Mouse (Mus musculus) liver, embryonic 14.5 days (tissue): ENCODE results near the gene Zfp704. TPM values are rescaled to one million over a fixed set of nuclear protein-coding genes. Genes with fewer than 3 reads are reported as not detected.
A peak's percentile ranks its signal among the peaks of the same experiment; 100 is the strongest.

ENCODE experiments used
- ATAC-seq: fragments of 200-750 bp; cut with Nextera tagmentation; 2 replicates; pipeline ENCODE4 v1.8.0; 2017; ENCODE audit warnings: moderate number of reproducible peaks, mild to moderate bottlenecking, moderate library complexity; ENCODE audit not compliant: insufficient read depth
- DNase-seq, 3 experiments: peaks; one replicate each; pipeline ENCODE4 v3.0.0-alpha.2; 2012 to 2013; ENCODE audit warnings: low read depth in 3 of 3, low spot score in 3 of 3
- H3K27ac ChIP-seq: fragments of 300-500 bp; sonication (generic); 2 replicates; pipeline ENCODE4 v1.5.1; 2014; ENCODE audit warnings: moderate library complexity, mild to moderate bottlenecking, control low read depth, inconsistent platforms
- H3K27me3 ChIP-seq: fragments of 300-500 bp; sonication (generic); 2 replicates; pipeline ENCODE4 v1.6.1; 2014; ENCODE audit warnings: mild to moderate bottlenecking, low read length, moderate library complexity; ENCODE audit not compliant: control insufficient read depth, insufficient read depth
- H3K36me3 ChIP-seq: fragments of 300-500 bp; sonication (generic); replicated peaks from 2 replicates; pipeline ENCODE4 v1.6.1; 2014; ENCODE audit warnings: low read depth; ENCODE audit not compliant: control insufficient read depth, insufficient read depth
- H3K4me1 ChIP-seq, 2 experiments: fragments of 200-500 bp in 1 of 2; fragments of 300-500 bp in 1 of 2; sonication (generic) in 1 of 2; replicated peaks; 2 replicates each; pipeline ENCODE4 v1.6.1; 2012 to 2014; ENCODE audit warnings: antibody characterized with exemption in 1 of 2, inconsistent platforms in 1 of 2, low read length in 1 of 2; ENCODE audit not compliant: control insufficient read depth in 2 of 2, insufficient read depth in 2 of 2
- H3K4me2 ChIP-seq: fragments of 300-500 bp; sonication (generic); 2 replicates; pipeline ENCODE4 v1.6.1; 2014; ENCODE audit warnings: low read depth, mild to moderate bottlenecking, control low read depth, moderate library complexity
- H3K4me3 ChIP-seq, 2 experiments: fragments of 200-500 bp in 1 of 2; fragments of 300-500 bp in 1 of 2; sonication (generic) in 1 of 2; 2 replicates each; pipeline ENCODE4 v1.5.1; 2012 to 2014; ENCODE audit warnings: low read depth in 2 of 2, low read length in 2 of 2, mild to moderate bottlenecking in 2 of 2, control low read depth in 1 of 2, inconsistent platforms in 1 of 2, moderate library complexity in 1 of 2; ENCODE audit not compliant: insufficient read depth in 1 of 2
- H3K9ac ChIP-seq: fragments of 300-500 bp; sonication (generic); replicated peaks from 2 replicates; pipeline ENCODE4 v1.6.1; 2014; ENCODE audit warnings: mild to moderate bottlenecking, control low read depth, moderate library complexity
- H3K9me3 ChIP-seq: fragments of 300-500 bp; sonication (generic); 2 replicates; pipeline ENCODE4 v1.6.1; 2016; ENCODE audit warnings: low read length, mixed read lengths; ENCODE audit not compliant: control insufficient read depth
- CTCF ChIP-seq: IDR thresholded peaks from 2 replicates; pipeline ENCODE4 v1.5.1; 2016; ENCODE audit warnings: antibody characterized with exemption, low read depth, control low read depth
- EP300 ChIP-seq: IDR thresholded peaks from 2 replicates; pipeline ENCODE4 v1.6.1; 2016; ENCODE audit warnings: antibody characterized with exemption, low read depth
- WGBS: fragments of 180-500 bp; shearing (Covaris S2); extraction: QIAGEN DNeasy Blood & Tissue Kit; methylation state at CpG from one replicate; pipeline ENCODE4 v1.1.7; 2014; ENCODE audit not compliant: insufficient replicate concordance; 5-methylcytosine and 5-hydroxymethylcytosine counted together
- polyA plus RNA-seq, 2 experiments: library from polyadenylated mRNA; depleted of rRNA in 1 of 2; stranded (reverse) in 1 of 2; unstranded in 1 of 2; fragments of >200 nt; fragmentation: Nextera tagmentation in 1 of 2; extraction: Ambion mirVana in 1 of 2; gene quantifications; 2 replicates each; pipeline versions ENCODE4 v1.2.1 to v1.2.3; 2012 to 2014

Gene Zfp704
- 0.87 and 1.1 TPM in 2 replicates for polyA plus RNA-seq (2012; rRNA removed)
- polyA plus RNA-seq (2014; fragmentation: Nextera tagmentation; extraction: Ambion mirVana): 0.94 and 0.95 TPM in 2 replicates

- H3K9me3 ChIP-seq: no peaks in the 10 kb centered on the region
- DNase-seq: peak; percentile 42 to 59 (median 58)
- H3K27me3 ChIP-seq: peaks cover 11% of the 10 kb centered on the region
- WGBS: 1% methylated on average over 62 of the region's 97 CpGs
- peak within 1 kb of the TSS; percentile 72 to 84 for H3K4me3 ChIP-seq
- TF ChIP-seq CTCF: peak; percentile 79
- no peak for TF ChIP-seq EP300
- H3K4me2 ChIP-seq: peak within 1 kb of the TSS; percentile 97
- peaks cover 5 to 23% of the 10 kb centered on the region in 2 experiments for H3K4me1 ChIP-seq
- H3K9ac ChIP-seq: peak within 1 kb of the TSS; percentile 70
- no peaks in the 10 kb centered on the region for H3K36me3 ChIP-seq
- ATAC-seq: peak; percentile 69
- no peak within 1 kb of the TSS for H3K27ac ChIP-seq
These were observed at the start of gene Zfp704 for GRCm38 (mm10) chr3:9609581-9610341. Zfp704 (minus strand) TSS chr3:9610085.

- no peaks in the 10 kb centered on the region for H3K9me3 ChIP-seq
- no peak overlapping the region for H3K9ac ChIP-seq
- no peak overlapping the region for H3K4me2 ChIP-seq
- DNase-seq: no peak
- H3K4me1 ChIP-seq: no peaks in the 10 kb centered on the region
- no peaks in the 10 kb centered on the region for H3K36me3 ChIP-seq
- H3K27ac ChIP-seq: no peak overlapping the region
- no peak for ATAC-seq
- peaks cover 15% of the 10 kb centered on the region for H3K27me3 ChIP-seq
- 30% methylated on average over 10 of the region's 10 CpGs for WGBS
- no peak overlapping the region for H3K4me3 ChIP-seq
- TF ChIP-seq CTCF (no peak), EP300 (no peak)
These were observed 23.4 kb upstream of the Zfp704 start for GRCm38 (mm10) chr3:9633036-9634005.

- H3K36me3 ChIP-seq: no peaks in the 10 kb centered on the region
- H3K4me3 ChIP-seq: no peak overlapping the region
- no peaks in the 10 kb centered on the region for H3K9me3 ChIP-seq
- DNase-seq (no peak), ATAC-seq (no peak)
- no peak overlapping the region for H3K27ac ChIP-seq
- H3K9ac ChIP-seq: no peak overlapping the region
- 23% methylated on average over 17 of the region's 17 CpGs for WGBS
- no peak overlapping the region for H3K4me2 ChIP-seq
- TF ChIP-seq CTCF (no peak), EP300 (no peak)
- H3K27me3 ChIP-seq: peaks cover 15% of the 10 kb centered on the region
- no peaks in the 10 kb centered on the region for H3K4me1 ChIP-seq
These were observed 20.1 kb upstream of the Zfp704 start for GRCm38 (mm10) chr3:9629951-9630350.

GRCm38 (mm10) chr3:9628041-9628440, 18.2 kb upstream of the Zfp704 start:
- Histone ChIP-seq H3K27me3 (peaks cover 15% of the 10 kb centered on the region), H3K9ac (no peak overlapping the region), H3K27ac (no peak overlapping the region), H3K4me2 (no peak overlapping the region), H3K36me3 (no peaks in the 10 kb centered on the region), H3K9me3 (no peaks in the 10 kb centered on the region), H3K4me3 (no peak overlapping the region), H3K4me1 (no peaks in the 10 kb centered on the region)
- WGBS: 63% methylated on average over 4 of the region's 4 CpGs
- DNase-seq (no peak), ATAC-seq (no peak)
- TF ChIP-seq CTCF: no peak
- no peak for TF ChIP-seq EP300

GRCm38 (mm10) chr3:9626149-9626548, 16.3 kb upstream of the Zfp704 start:
- H3K4me3 ChIP-seq: no peak overlapping the region
- TF ChIP-seq CTCF (no peak), EP300 (no peak)
- WGBS: 33% methylated on average over 5 of the region's 5 CpGs
- H3K36me3 ChIP-seq: no peaks in the 10 kb centered on the region
- no peak overlapping the region for H3K4me2 ChIP-seq
- H3K9me3 ChIP-seq: no peaks in the 10 kb centered on the region
- no peak overlapping the region for H3K27ac ChIP-seq
- H3K9ac ChIP-seq: no peak overlapping the region
- ATAC-seq (no peak), DNase-seq (no peak)
- H3K4me1 ChIP-seq: no peaks in the 10 kb centered on the region
- H3K27me3 ChIP-seq: peaks cover 15% of the 10 kb centered on the region
